Mouse (Mus musculus): ENCODE data around the gene Naa30.

Naa30 gene

DNA sequence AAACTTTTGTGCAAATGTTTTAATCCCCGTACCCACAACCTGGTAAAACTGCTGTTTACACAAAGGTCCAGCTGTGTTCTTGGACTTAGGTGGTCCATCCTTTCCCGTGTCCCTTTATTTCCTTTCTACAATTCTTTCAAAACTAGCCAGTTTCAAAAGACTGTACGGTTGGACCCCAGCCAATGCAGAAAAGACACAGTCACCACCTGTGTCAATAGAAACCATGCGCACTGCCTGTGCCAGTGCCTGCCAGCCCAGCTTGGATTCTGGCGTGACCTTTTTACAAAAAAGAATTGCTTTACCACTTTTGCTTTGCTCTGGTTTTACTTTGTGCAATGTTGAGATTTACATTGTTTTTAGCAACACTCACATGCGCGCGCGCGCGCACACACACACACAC, 55.0 kb downstream of the Naa30 start:
- no peak for DNase-seq

DNA sequence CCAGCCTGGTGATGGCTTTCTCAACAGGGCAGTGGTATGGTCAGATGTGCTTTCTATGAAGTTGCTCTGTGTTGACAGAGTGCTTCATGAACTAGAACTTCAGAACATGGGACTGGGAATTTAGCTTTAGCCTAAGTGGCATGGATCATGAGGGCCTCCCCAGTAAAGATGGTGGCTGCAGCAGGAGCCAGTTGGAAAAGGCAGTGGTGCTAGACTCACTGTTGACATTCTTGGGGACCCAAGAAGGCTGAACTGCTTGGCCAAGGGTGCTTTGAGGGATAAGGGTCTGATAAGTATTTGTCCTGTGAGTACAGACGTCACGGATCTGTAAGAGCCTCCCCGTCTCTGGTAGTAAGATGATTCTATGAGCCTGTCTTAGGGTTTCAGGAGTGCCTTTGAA, 59.8 kb downstream of the Naa30 start:
- no peak for DNase-seq

- DNase-seq, result peak; percentile 71
Measured at GRCm38 (mm10) chr14:49234788-49235515, 62.9 kb downstream of the Naa30 start.

DNA sequence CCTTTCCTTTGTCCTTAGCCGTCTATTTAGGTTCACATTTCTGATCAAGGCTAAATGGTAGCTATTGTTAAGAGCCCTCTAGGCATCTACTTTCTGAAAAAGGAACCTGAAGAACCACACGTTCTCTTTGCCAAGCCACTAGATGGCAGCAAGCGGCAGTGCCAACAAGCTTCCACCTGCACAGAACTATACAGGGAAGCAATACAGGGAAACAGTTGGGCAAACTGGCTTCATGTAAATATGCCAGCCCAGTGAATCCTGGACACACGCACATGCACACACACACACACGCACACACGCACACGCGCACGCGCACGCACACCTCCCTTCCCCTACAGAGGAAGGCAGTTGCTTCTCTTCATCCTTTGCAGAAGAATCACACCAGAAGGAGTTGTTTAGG, 66.2 kb downstream of the Naa30 start:
- peak; percentile 76 for DNase-seq
